Mouse (Mus musculus): ENCODE results near the gene Dhrs11.

DNA sequence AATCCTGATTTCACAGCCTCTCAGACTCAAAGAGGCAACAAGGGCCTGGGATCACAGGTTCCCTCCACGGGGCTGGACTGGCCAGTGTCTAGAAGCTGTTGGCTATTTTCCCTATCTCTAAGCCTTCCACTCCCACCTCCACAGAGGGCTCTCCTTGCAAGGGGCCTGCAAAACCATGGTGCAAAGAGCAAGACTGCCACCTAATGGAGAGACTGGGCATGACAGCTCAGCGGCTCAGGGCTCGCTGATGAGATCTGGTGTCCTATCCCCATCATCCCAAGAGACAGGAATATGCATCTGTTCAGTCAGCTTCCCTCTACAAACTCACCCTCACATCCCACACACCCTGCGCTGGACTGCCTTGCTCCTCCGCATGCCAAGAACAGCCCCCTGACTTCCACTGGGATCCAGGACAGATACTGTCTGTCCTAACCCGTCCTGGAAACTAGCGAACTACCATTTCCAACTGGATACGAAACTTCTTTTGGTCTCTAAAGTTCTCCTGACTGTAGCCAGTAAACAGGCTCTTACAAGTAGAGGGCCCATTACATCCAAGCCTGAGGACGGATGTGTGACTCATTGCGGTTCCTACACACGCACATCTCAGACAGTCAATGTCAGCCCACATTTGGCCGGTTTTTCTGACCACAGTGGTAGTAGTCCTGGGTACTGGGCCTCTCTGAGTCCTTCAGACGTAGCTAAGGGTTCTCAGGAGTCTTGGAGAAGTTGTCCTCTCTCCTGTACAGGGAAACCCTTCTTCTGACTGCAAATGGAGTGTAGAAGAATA is 14.9 kb downstream of the Dhrs11 start:
- TF ChIP-seq CTCF (IDR thresholded peaks at IDR 0.05; ENCODE audit: insufficient read depth, low read length) (peak; percentile 99), POLR2A (IDR thresholded peaks at IDR 0.05; ENCODE audit: borderline replicate concordance, extremely low read depth, low read depth, low read length) (no peak)

All from lung, adult 2 months (tissue).